Mouse (Mus musculus): ENCODE results near the gene Ezr.

- TF ChIP-seq CTCF (IDR thresholded peaks at IDR 0.05; ENCODE audit: borderline replicate concordance, extremely low read depth, insufficient read depth, insufficient read length) (no peak), POLR2A (IDR thresholded peaks at IDR 0.05; ENCODE audit: borderline replicate concordance, extremely low read depth, insufficient read depth, insufficient read length, poor library complexity, severe bottlenecking) (no peak)
Measured at GRCm38 (mm10) chr17:6783756-6784357, 1.3 kb upstream of the Ezr start.

Measured in brain, embryonic 14.5 days (tissue).